Mouse (Mus musculus): ENCODE measurements at regions not wholly inside any gene's neighbourhood (a gene's known extent, or its start where the extent isn't known, plus 50 kb on each side); places are given as distances from the start of the nearest gene placed in this dataset.

GRCm38 (mm10) chrX:99595493-99595892 is 124.4 kb upstream of the Pja1 start:
- TF ChIP-seq GATA1 (IDR thresholded peaks at IDR 0.05; ENCODE audit: borderline replicate concordance, low read length) = no peak
- no peak for TF ChIP-seq CTCF (IDR thresholded peaks at IDR 0.05; ENCODE audit: low read depth, low read length)
- no peak for TF ChIP-seq GATA2 (IDR thresholded peaks at IDR 0.05; ENCODE audit: borderline replicate concordance, low read depth, low read length)
- TF ChIP-seq POLR2AphosphoS5 (IDR thresholded peaks at IDR 0.05; ENCODE audit: insufficient replicate concordance, low read depth, low read length) = no peak
- TF ChIP-seq TAL1 (conservative IDR thresholded peaks at IDR 0.05; ENCODE audit: low read depth, low read length) = no peak
